Mouse (Mus musculus): ENCODE measurements around the gene Mtg2. TPM values are rescaled to one million over a fixed set of nuclear protein-coding genes. Genes with fewer than 3 reads are reported as not detected.

Gene Mtg2
- polyA plus RNA-seq, 1 experiment from 2014 or later = 15.2 TPM

DNA sequence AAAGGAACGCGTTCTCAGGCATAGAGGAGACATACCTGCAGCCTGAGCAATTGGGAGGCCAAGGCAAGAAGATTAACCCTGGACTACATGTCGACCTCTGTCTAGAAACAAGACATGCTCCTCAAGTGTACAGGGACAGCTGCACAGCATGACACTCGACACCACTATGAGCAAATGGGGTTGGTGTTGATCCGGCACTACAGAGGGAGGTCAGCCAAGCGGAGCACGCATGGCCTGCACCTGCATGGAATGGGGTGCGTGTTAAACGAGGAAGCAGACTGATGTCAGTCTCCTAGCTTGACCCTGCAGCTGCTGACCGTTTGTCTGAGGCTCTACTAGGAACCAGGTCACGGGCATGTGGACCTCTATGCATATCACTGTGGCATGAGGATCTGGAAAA, 19.9 kb downstream of the Mtg2 start:
- no peak overlapping the region for H3K9ac ChIP-seq
- peaks cover 17% of the 10 kb centered on the region for H3K27me3 ChIP-seq
- no peak overlapping the region for H3K4me2 ChIP-seq
- H3K4me1 ChIP-seq (replicated peaks) = no peaks in the 10 kb centered on the region
- WGBS (ENCODE audit: insufficient replicate concordance) = 56% methylated on average over 11 of the region's 11 CpGs
- DNase-seq = no peak
- peaks cover 8% of the 10 kb centered on the region; the same call in 1 of the 2 replicates for H3K36me3 ChIP-seq
- no peak overlapping the region for H3K27ac ChIP-seq
- no peak for ATAC-seq (ENCODE audit: low read depth)
- H3K9me3 ChIP-seq (replicated peaks) = no peaks in the 10 kb centered on the region
- H3K4me3 ChIP-seq (replicated peaks) = no peak overlapping the region

GRCm38 (mm10) chr2:180095711-180096110, 25.3 kb downstream of the Mtg2 start:
- Histone ChIP-seq H3K27ac (no peak overlapping the region), H3K4me2 (no peak overlapping the region), H3K9ac (no peak overlapping the region), H3K27me3 (peaks cover 56% of the 10 kb centered on the region), H3K36me3 (no peaks in the 10 kb centered on the region), H3K4me3 (replicated peaks) (no peak overlapping the region), H3K9me3 (replicated peaks) (no peaks in the 10 kb centered on the region), H3K4me1 (replicated peaks) (peaks cover 21% of the 10 kb centered on the region)
- no peak for DNase-seq
- 39% methylated on average over 5 of the region's 5 CpGs for WGBS (ENCODE audit: insufficient replicate concordance)
- no peak for ATAC-seq (ENCODE audit: low read depth)

DNA sequence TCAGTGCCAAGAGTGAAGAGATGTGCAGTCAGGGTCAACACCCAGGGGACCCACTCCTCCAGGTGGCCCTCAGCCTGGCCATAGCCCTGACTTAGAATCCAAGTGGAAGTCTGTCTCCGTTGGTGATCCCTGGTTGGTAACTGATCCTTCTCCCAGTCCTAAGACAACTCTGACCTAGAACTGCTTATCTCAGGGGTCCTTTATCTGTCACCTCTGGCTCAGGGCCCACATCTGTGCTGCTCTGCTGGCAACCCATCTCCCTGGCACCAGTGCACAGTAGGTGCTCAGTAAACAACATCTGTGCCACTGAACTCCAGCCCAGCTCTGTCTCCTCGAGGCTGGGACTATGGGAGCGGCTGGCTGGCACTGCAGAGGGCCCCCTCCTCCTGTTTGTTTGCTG, 27.2 kb downstream of the Mtg2 start:
- peaks cover 75% of the 10 kb centered on the region for H3K27me3 ChIP-seq
- H3K4me2 ChIP-seq = no peak overlapping the region
- H3K36me3 ChIP-seq = no peaks in the 10 kb centered on the region
- 38% methylated on average over 3 of the region's 3 CpGs for WGBS (ENCODE audit: insufficient replicate concordance)
- H3K9me3 ChIP-seq (replicated peaks) = no peaks in the 10 kb centered on the region
- H3K4me1 ChIP-seq (replicated peaks) = peaks cover 21% of the 10 kb centered on the region
- H3K4me3 ChIP-seq (replicated peaks) = no peak overlapping the region
- ATAC-seq (ENCODE audit: low read depth) = no peak
- no peak overlapping the region for H3K9ac ChIP-seq
- no peak for DNase-seq
- H3K27ac ChIP-seq = no peak overlapping the region

- Histone ChIP-seq H3K27ac (no peak overlapping the region), H3K27me3 (peaks cover 80% of the 10 kb centered on the region)
Measured at GRCm38 (mm10) chr2:180098167-180098566, 27.8 kb downstream of the Mtg2 start.

DNA sequence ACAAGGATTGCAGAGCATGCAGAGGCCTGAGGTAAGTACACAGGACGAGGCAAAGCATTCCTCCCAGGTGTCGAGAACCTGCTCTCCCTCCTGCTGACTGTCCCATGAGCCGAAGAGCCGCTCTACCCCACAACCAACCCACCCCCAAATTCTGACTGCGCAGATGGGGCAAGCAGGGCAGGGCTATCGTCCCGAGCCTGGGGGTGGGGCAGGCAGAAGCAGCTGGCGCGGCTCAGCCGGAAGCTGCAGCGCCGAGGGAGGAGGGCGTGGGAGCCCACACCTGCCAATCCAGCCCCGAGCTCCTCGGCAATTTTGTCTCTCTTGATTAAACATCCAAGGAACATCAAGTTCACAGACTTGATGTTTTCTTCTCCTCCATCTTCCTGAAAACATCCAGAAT, 29.1 kb downstream of the Mtg2 start:
- no peak overlapping the region for H3K4me3 ChIP-seq (replicated peaks)

More at GRCm38 (mm10) chr2:180098167-180098566, 27.8 kb downstream of the Mtg2 start:
- peaks cover 21% of the 10 kb centered on the region for H3K4me1 ChIP-seq (replicated peaks)
- H3K4me3 ChIP-seq (replicated peaks) = no peak overlapping the region
- no peaks in the 10 kb centered on the region for H3K36me3 ChIP-seq
- WGBS (ENCODE audit: insufficient replicate concordance) = 22% methylated on average over 5 of the region's 5 CpGs
- no peaks in the 10 kb centered on the region for H3K9me3 ChIP-seq (replicated peaks)
- no peak overlapping the region for H3K9ac ChIP-seq
- no peak for DNase-seq
- H3K4me2 ChIP-seq = no peak overlapping the region
- peak; percentile 77 for ATAC-seq (ENCODE audit: low read depth)

GRCm38 (mm10) chr2:180103151-180103977, 33.0 kb downstream of the Mtg2 start:
- 4% methylated on average over 57 of the region's 57 CpGs for WGBS (ENCODE audit: insufficient replicate concordance)
- H3K4me1 ChIP-seq (replicated peaks) = peaks cover 27% of the 10 kb centered on the region
- ATAC-seq (ENCODE audit: low read depth) (no peak), DNase-seq (no peak)
- H3K27me3 ChIP-seq = peaks cover 82% of the 10 kb centered on the region
- H3K9ac ChIP-seq = no peak overlapping the region
- H3K36me3 ChIP-seq = no peaks in the 10 kb centered on the region
- H3K9me3 ChIP-seq (replicated peaks) = no peaks in the 10 kb centered on the region
- peak overlapping the region; percentile 79 for H3K4me2 ChIP-seq
- peak overlapping the region; percentile 55 for H3K4me3 ChIP-seq (replicated peaks)
- H3K27ac ChIP-seq = no peak overlapping the region

More for the DNA sequence above, 29.1 kb downstream of the Mtg2 start:
- no peak for ATAC-seq (ENCODE audit: low read depth)
- Histone ChIP-seq H3K27me3 (peaks cover 94% of the 10 kb centered on the region), H3K9ac (no peak overlapping the region), H3K36me3 (no peaks in the 10 kb centered on the region), H3K27ac (no peak overlapping the region), H3K4me2 (no peak overlapping the region), H3K9me3 (replicated peaks) (no peaks in the 10 kb centered on the region), H3K4me1 (replicated peaks) (peaks cover 32% of the 10 kb centered on the region)
- 8% methylated on average over 15 of the region's 15 CpGs for WGBS (ENCODE audit: insufficient replicate concordance)
- DNase-seq = no peak

- WGBS (ENCODE audit: insufficient replicate concordance) = 1% methylated on average over 71 of the region's 87 CpGs
- H3K27ac ChIP-seq = no peak within 1 kb of the TSS
- peaks cover 75% of the 10 kb centered on the region for H3K27me3 ChIP-seq
- H3K9me3 ChIP-seq (replicated peaks) = no peaks in the 10 kb centered on the region
- DNase-seq = peak; percentile 64
- H3K9ac ChIP-seq = no peak within 1 kb of the TSS
- ATAC-seq (ENCODE audit: low read depth) = peak; percentile 82
- peak within 1 kb of the TSS; percentile 79 for H3K4me2 ChIP-seq
- H3K36me3 ChIP-seq = no peaks in the 10 kb centered on the region
- H3K4me1 ChIP-seq (replicated peaks) = peaks cover 22% of the 10 kb centered on the region
- H3K4me3 ChIP-seq (replicated peaks) = peak within 1 kb of the TSS; percentile 55
Measured at GRCm38 (mm10) chr2:180103978-180104658, 33.7 kb downstream of the Mtg2 start, which contains the start of gene Hrh3. Gene Hrh3, minus strand, starts transcription at chr2:180104488.

DNA sequence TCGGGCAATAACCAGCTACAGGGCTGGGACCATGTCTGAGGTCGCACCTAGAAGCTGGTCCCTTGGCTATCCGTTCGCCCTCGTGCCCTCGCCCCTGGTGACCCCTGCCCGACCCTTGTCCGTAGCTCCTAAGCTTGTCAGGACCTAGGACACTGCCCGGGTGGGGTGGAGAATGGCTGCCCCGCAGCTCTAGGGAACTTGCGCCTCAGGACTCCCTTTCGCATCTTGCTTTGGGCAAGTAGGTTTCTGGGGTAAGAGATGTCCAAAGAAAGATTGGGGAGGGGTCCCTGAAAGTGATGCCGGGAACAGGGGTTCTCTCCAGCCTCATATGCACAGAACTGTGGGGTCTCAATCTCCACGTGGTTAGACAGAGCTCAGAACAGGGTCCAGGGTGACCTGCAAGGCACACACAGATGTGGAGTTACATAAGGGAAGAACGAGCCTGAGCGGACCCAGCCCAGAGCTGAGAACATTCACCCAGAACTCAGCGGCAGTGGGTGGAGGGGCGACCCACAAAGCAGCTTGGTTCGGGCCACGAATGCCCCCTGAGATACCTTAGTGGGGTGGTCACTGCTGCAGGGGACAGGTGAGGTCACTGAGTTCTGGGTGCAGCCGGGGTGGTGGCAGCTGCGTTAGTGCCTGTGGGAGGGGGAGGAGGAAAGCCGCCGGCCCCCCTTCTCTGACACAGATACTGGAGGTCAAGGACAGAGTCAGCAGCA, 34.4 kb downstream of the Mtg2 start:
- Histone ChIP-seq H3K36me3 (no peaks in the 10 kb centered on the region), H3K9me3 (replicated peaks) (no peaks in the 10 kb centered on the region), H3K27me3 (peaks cover 68% of the 10 kb centered on the region), H3K4me3 (replicated peaks) (peak overlapping the region; percentile 55), H3K9ac (no peak overlapping the region), H3K4me1 (replicated peaks) (peaks cover 17% of the 10 kb centered on the region), H3K27ac (no peak overlapping the region), H3K4me2 (peak overlapping the region; percentile 79)
- DNase-seq = no peak
- ATAC-seq (ENCODE audit: low read depth) = peak; percentile 47; the same call in 1 of the 2 replicates
- WGBS (ENCODE audit: insufficient replicate concordance) = 9% methylated on average over 24 of the region's 24 CpGs

DNA sequence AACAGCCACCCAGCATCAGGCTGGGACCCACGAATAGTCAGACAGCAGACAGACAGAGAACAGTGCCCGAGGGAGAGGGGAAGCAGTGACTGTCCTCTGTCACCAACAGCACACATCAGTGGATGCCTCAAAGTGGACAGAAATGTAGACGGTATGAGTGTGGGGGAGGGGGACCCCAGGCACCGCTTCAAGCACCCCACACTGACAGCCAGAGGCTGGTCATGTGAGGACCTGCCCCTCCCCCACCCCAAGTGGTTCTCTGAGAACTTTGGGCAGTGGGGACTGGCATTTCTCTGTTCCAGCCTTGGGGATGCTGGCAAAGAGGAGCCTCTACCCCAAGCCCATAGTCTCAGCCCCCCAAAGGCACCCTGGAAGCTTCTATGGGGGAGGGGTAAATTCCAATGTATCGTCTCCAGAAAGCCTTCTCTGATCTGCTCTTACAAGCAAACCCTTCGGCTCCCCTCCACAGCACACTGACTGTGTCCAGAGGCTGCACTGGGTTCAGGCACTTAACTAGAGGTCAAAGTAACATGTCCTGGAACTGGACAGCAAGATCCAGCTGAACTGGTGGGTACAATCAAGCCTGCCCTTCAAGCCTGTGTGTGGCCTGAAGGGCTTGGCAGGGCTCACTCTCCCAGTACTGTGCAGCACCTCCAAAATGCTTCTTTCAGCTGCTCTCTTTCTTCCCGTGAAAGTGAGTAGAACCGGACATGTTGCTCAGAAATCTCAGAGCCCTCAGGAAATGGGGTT, 35.2 kb downstream of the Mtg2 start:
- peaks cover 62% of the 10 kb centered on the region for H3K27me3 ChIP-seq
- peaks cover 16% of the 10 kb centered on the region for H3K4me1 ChIP-seq (replicated peaks)
- ATAC-seq (ENCODE audit: low read depth) (no peak), DNase-seq (no peak)
- 29% methylated on average over 8 of the region's 8 CpGs for WGBS (ENCODE audit: insufficient replicate concordance)
- no peak overlapping the region for H3K27ac ChIP-seq
- H3K4me3 ChIP-seq (replicated peaks) = no peak overlapping the region
- no peaks in the 10 kb centered on the region for H3K9me3 ChIP-seq (replicated peaks)
- no peaks in the 10 kb centered on the region for H3K36me3 ChIP-seq
- no peak overlapping the region for H3K4me2 ChIP-seq
- H3K9ac ChIP-seq = no peak overlapping the region

GRCm38 (mm10) chr2:180107081-180107480, 36.7 kb downstream of the Mtg2 start:
- Histone ChIP-seq H3K9me3 (replicated peaks) (no peaks in the 10 kb centered on the region), H3K4me1 (replicated peaks) (peaks cover 16% of the 10 kb centered on the region), H3K27ac (no peak overlapping the region), H3K9ac (no peak overlapping the region), H3K27me3 (peaks cover 49% of the 10 kb centered on the region), H3K4me2 (no peak overlapping the region), H3K36me3 (no peaks in the 10 kb centered on the region), H3K4me3 (replicated peaks) (no peak overlapping the region)
- 41% methylated on average over 4 of the region's 4 CpGs for WGBS (ENCODE audit: insufficient replicate concordance)
- DNase-seq (no peak), ATAC-seq (ENCODE audit: low read depth) (no peak)

Data from liver, embryonic 13.5 days (tissue).